Mouse (Mus musculus) T-helper 17 cell (primary cell): ENCODE measurements around the gene Vstm4.

Source experiments
- in situ Hi-C, 2 experiments: fragments of 300-600 bp; cut with MboI, MseI; formaldehyde crosslinking; loops; 1 replicate in 1 of 2; 2 replicates in 1 of 2; pipeline ENCODE4 v1.15.1; 2025; ENCODE audit warnings: high pct_unique_total_duplicates in 2 of 2

The Vstm4 gene

GRCm38 (mm10) chr14:32859831-32860569, 3.4 kb downstream of the Vstm4 start:
- in situ Hi-C loops: no loop called here

- in situ Hi-C loops: no loop called here
Measured at GRCm38 (mm10) chr14:32861149-32861581, 4.6 kb downstream of the Vstm4 start.

- in situ Hi-C loops: no loop called here
Measured at GRCm38 (mm10) chr14:32861656-32862055, 5.1 kb downstream of the Vstm4 start.

- in situ Hi-C loops: no loop called here
Measured at GRCm38 (mm10) chr14:32865331-32865730, 8.8 kb downstream of the Vstm4 start.

- in situ Hi-C loops: no loop called here
Measured at GRCm38 (mm10) chr14:32871963-32872362, 15.4 kb downstream of the Vstm4 start.

GRCm38 (mm10) chr14:32877549-32877948, 21.0 kb downstream of the Vstm4 start:
- in situ Hi-C loops: no loop called here

- in situ Hi-C loops: no loop called here
Measured at GRCm38 (mm10) chr14:32880332-32880731, 23.8 kb downstream of the Vstm4 start.

GRCm38 (mm10) chr14:32881693-32882092, 25.1 kb downstream of the Vstm4 start:
- in situ Hi-C loops: no loop called here

GRCm38 (mm10) chr14:32888876-32889674, 32.5 kb downstream of the Vstm4 start:
- in situ Hi-C loops: no loop called here

GRCm38 (mm10) chr14:32894341-32894853, 37.8 kb downstream of the Vstm4 start:
- in situ Hi-C loops: no loop called here

GRCm38 (mm10) chr14:32894878-32895277, 38.3 kb downstream of the Vstm4 start:
- in situ Hi-C loops: no loop called here

- in situ Hi-C loops: no loop called here
Measured at GRCm38 (mm10) chr14:32896896-32897295, 40.3 kb downstream of the Vstm4 start.

GRCm38 (mm10) chr14:32903203-32903602, 46.6 kb downstream of the Vstm4 start:
- in situ Hi-C loops: no loop called here

- in situ Hi-C loops: no loop called here
Measured at GRCm38 (mm10) chr14:32906545-32906944, 50.0 kb downstream of the Vstm4 start.

- in situ Hi-C loops: no loop called here
Measured at GRCm38 (mm10) chr14:32909112-32909511, 52.6 kb downstream of the Vstm4 start.

GRCm38 (mm10) chr14:32911187-32911586, 54.6 kb downstream of the Vstm4 start:
- in situ Hi-C loops: no loop called here

- in situ Hi-C loops: no loop called here
Measured at GRCm38 (mm10) chr14:32915360-32915759, 58.8 kb downstream of the Vstm4 start.

GRCm38 (mm10) chr14:32917919-32918318, 61.4 kb downstream of the Vstm4 start:
- in situ Hi-C loops: no loop called here

- in situ Hi-C loops: no loop called here
Measured at GRCm38 (mm10) chr14:32923871-32924270, 67.3 kb downstream of the Vstm4 start.

GRCm38 (mm10) chr14:32931709-32932108, 75.2 kb downstream of the Vstm4 start:
- in situ Hi-C loops: loop anchor here in 1 of 2 experiments (10.0 kb wide), 1 partner anchor 1727 kb away; the partner anchor contains the start of gene Tnnc1

- in situ Hi-C loops: loop anchor here in 1 of 2 experiments (10.0 kb wide), 1 partner anchor 1727 kb away; the partner anchor contains the start of gene Tnnc1
Measured at GRCm38 (mm10) chr14:32932220-32932619, 75.7 kb downstream of the Vstm4 start.

GRCm38 (mm10) chr14:32934064-32934463, 77.5 kb downstream of the Vstm4 start:
- in situ Hi-C loops: loop anchor here in 1 of 2 experiments (10.0 kb wide), 1 partner anchor 1729 kb away; the partner anchor contains the start of gene Tnnc1
